Mouse (Mus musculus) testis, postnatal 14 days (tissue): ENCODE results near the gene Tmem132d.

ENCODE experiments used
- DNase-seq: peaks from one replicate; pipeline ENCODE4 v3.0.0; 2021; ENCODE audit warnings: low spot score

Tmem132d gene

GRCm38 (mm10) chr5:128405071-128405470, 27.8 kb downstream of the Tmem132d start:
- no peak for DNase-seq

GRCm38 (mm10) chr5:128404223-128404622, 28.7 kb downstream of the Tmem132d start:
- no peak for DNase-seq

- peak; percentile 23 for DNase-seq
Observed at GRCm38 (mm10) chr5:128392372-128392771, 40.5 kb downstream of the Tmem132d start.

- peak; percentile 24 for DNase-seq
Observed at GRCm38 (mm10) chr5:128389665-128390064, 43.2 kb downstream of the Tmem132d start.

GRCm38 (mm10) chr5:128388358-128389141, 44.3 kb downstream of the Tmem132d start:
- no peak for DNase-seq

- no peak for DNase-seq
Observed at GRCm38 (mm10) chr5:128369814-128370213, 63.1 kb downstream of the Tmem132d start.

- DNase-seq = no peak
Observed at GRCm38 (mm10) chr5:128369111-128369510, 63.8 kb downstream of the Tmem132d start.

GRCm38 (mm10) chr5:128365261-128365985, 67.5 kb downstream of the Tmem132d start:
- DNase-seq = no peak

GRCm38 (mm10) chr5:128360946-128361675, 71.8 kb downstream of the Tmem132d start:
- DNase-seq = no peak

- no peak for DNase-seq
Observed at GRCm38 (mm10) chr5:128348835-128349234, 84.0 kb downstream of the Tmem132d start.

GRCm38 (mm10) chr5:128336841-128337240, 96.0 kb downstream of the Tmem132d start:
- DNase-seq = no peak

- DNase-seq = no peak
Observed at GRCm38 (mm10) chr5:128332766-128333165, 100.1 kb downstream of the Tmem132d start.

GRCm38 (mm10) chr5:128330351-128330750, 102.5 kb downstream of the Tmem132d start:
- DNase-seq = no peak

GRCm38 (mm10) chr5:128302387-128302786, 130.5 kb downstream of the Tmem132d start:
- no peak for DNase-seq

- DNase-seq = no peak
Observed at GRCm38 (mm10) chr5:128291191-128291590, 141.7 kb downstream of the Tmem132d start.

GRCm38 (mm10) chr5:128273255-128273654, 159.6 kb downstream of the Tmem132d start:
- no peak for DNase-seq

GRCm38 (mm10) chr5:128267366-128267765, 165.5 kb downstream of the Tmem132d start:
- no peak for DNase-seq

GRCm38 (mm10) chr5:128244219-128244618, 188.7 kb downstream of the Tmem132d start:
- no peak for DNase-seq

- DNase-seq = no peak
Observed at GRCm38 (mm10) chr5:128236638-128237335, 196.1 kb downstream of the Tmem132d start.

GRCm38 (mm10) chr5:128235611-128236010, 197.3 kb downstream of the Tmem132d start:
- DNase-seq = no peak

- DNase-seq = no peak
Observed at GRCm38 (mm10) chr5:128233101-128233500, 199.8 kb downstream of the Tmem132d start.

- DNase-seq = no peak
Observed at GRCm38 (mm10) chr5:128218281-128218680, 214.6 kb downstream of the Tmem132d start.
